Mouse (Mus musculus): ENCODE measurements around the gene Gm38392. TPM values are rescaled to one million over a fixed set of nuclear protein-coding genes. Genes with fewer than 3 reads are reported as not detected.

Gene Gm38392
- polyA plus RNA-seq, 1 experiment from 2014 or later: 1.4 TPM

- H3K9ac ChIP-seq (ENCODE audit: low read depth, low read length): no peak overlapping the region
- H3K4me3 ChIP-seq (ENCODE audit: low read depth, low read length): no peak overlapping the region
- H3K9me3 ChIP-seq (ENCODE audit: control insufficient read depth, low read length): no peaks in the 10 kb centered on the region
- peaks cover 61% of the 10 kb centered on the region for H3K27me3 ChIP-seq (replicated peaks; ENCODE audit: control insufficient read depth, insufficient read depth, low read length)
- WGBS: 60% methylated on average over 4 of the region's 4 CpGs
- DNase-seq (ENCODE audit: low spot score) (no peak), ATAC-seq (replicated peaks; ENCODE audit: low FRiP score) (no peak)
- H3K4me2 ChIP-seq: no peak overlapping the region
- H3K4me1 ChIP-seq (replicated peaks; ENCODE audit: control insufficient read depth, insufficient read depth, low read length): no peaks in the 10 kb centered on the region
- no peak overlapping the region for H3K27ac ChIP-seq (ENCODE audit: low read depth, low read length)
- H3K36me3 ChIP-seq (ENCODE audit: control insufficient read depth, insufficient read depth, low read length): no peaks in the 10 kb centered on the region
These were observed 58.1 kb downstream of the Gm38392 start for GRCm38 (mm10) chr3:88228906-88229305.

GRCm38 (mm10) chr3:88227976-88228375 lies 59.0 kb downstream of the Gm38392 start:
- 60% methylated on average over 6 of the region's 6 CpGs for WGBS
- ATAC-seq (replicated peaks; ENCODE audit: low FRiP score): no peak

GRCm38 (mm10) chr3:88227260-88227659 lies 59.8 kb downstream of the Gm38392 start:
- Histone ChIP-seq H3K36me3 (ENCODE audit: control insufficient read depth, insufficient read depth, low read length) (no peaks in the 10 kb centered on the region), H3K4me3 (ENCODE audit: low read depth, low read length) (no peak overlapping the region), H3K27ac (ENCODE audit: low read depth, low read length) (no peak overlapping the region), H3K4me1 (replicated peaks; ENCODE audit: control insufficient read depth, insufficient read depth, low read length) (no peaks in the 10 kb centered on the region), H3K27me3 (replicated peaks; ENCODE audit: control insufficient read depth, insufficient read depth, low read length) (peaks cover 54% of the 10 kb centered on the region), H3K4me2 (no peak overlapping the region), H3K9ac (ENCODE audit: low read depth, low read length) (no peak overlapping the region), H3K9me3 (ENCODE audit: control insufficient read depth, low read length) (no peaks in the 10 kb centered on the region)
- WGBS: 23% methylated on average over 4 of the region's 4 CpGs
- DNase-seq (ENCODE audit: low spot score) (no peak), ATAC-seq (replicated peaks; ENCODE audit: low FRiP score) (no peak)

More at GRCm38 (mm10) chr3:88227976-88228375, 59.0 kb downstream of the Gm38392 start:
- Histone ChIP-seq H3K4me2 (no peak overlapping the region), H3K4me3 (ENCODE audit: low read depth, low read length) (no peak overlapping the region), H3K9ac (ENCODE audit: low read depth, low read length) (no peak overlapping the region), H3K9me3 (ENCODE audit: control insufficient read depth, low read length) (no peaks in the 10 kb centered on the region), H3K36me3 (ENCODE audit: control insufficient read depth, insufficient read depth, low read length) (no peaks in the 10 kb centered on the region), H3K27me3 (replicated peaks; ENCODE audit: control insufficient read depth, insufficient read depth, low read length) (peaks cover 55% of the 10 kb centered on the region), H3K4me1 (replicated peaks; ENCODE audit: control insufficient read depth, insufficient read depth, low read length) (no peaks in the 10 kb centered on the region), H3K27ac (ENCODE audit: low read depth, low read length) (no peak overlapping the region)
- DNase-seq (ENCODE audit: low spot score): no peak

DNA sequence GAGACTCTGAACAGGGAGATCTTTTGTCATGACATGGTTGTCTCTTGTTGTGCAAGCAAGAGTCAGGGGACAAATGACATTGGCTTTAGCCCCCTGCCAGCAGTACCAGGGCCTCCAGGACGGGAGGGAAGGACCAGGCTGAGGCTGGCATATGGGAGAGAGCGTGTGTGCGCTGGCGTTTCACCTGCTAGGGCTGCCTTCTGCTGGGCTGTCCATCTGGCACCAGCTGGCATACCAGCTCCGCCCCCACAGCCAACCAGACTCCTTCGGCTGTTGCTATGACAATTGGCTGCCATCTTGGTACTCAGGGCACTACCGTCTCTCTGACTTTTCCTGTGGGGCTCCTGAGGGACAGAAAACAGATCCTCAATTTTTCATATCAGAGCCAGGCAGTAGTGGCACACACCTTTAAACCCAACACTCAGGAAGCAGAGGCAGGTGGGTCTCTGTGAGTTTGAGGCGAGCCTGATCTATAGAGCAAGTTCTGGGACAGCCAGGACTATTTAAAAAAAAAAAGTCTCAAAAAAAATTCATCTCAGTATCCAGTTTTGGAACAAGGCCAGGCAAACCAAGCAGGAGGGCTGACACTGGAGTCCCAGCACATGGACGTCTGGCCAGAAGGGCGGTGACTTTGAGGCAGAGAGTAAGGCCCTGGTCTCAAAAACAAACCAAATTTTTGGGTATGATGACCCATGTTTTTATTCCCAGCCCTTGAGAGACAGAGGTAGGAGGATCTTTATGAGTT lies 60.7 kb downstream of the Gm38392 start:
- 87% methylated on average over 10 of the region's 10 CpGs for WGBS
- Histone ChIP-seq H3K36me3 (ENCODE audit: control insufficient read depth, insufficient read depth, low read length) (no peaks in the 10 kb centered on the region), H3K4me2 (no peak overlapping the region), H3K9me3 (ENCODE audit: control insufficient read depth, low read length) (no peaks in the 10 kb centered on the region), H3K27ac (ENCODE audit: low read depth, low read length) (no peak overlapping the region), H3K4me1 (replicated peaks; ENCODE audit: control insufficient read depth, insufficient read depth, low read length) (no peaks in the 10 kb centered on the region), H3K27me3 (replicated peaks; ENCODE audit: control insufficient read depth, insufficient read depth, low read length) (peaks cover 53% of the 10 kb centered on the region), H3K9ac (ENCODE audit: low read depth, low read length) (no peak overlapping the region), H3K4me3 (ENCODE audit: low read depth, low read length) (no peak overlapping the region)
- ATAC-seq (replicated peaks; ENCODE audit: low FRiP score) (no peak), DNase-seq (ENCODE audit: low spot score) (no peak)

DNA sequence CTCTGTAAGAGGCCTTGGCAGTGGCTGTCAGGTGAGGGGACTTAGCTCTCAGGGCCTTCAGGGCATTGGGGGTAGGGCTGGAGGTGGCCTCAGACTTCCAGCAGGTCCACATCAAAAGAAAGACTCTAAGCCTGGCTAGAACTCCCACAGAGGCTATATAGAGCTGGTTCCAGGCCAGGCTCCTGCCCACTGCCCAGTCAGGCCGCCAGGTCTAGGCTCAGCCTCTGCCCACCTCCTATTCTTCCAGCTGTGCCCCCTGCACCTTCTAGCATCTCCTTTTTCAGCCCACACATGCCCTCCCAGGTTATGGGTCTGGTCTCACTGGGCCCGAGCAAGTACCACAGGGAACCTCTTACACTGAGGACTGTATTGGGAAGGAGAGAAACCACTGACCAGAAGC lies 62.1 kb downstream of the Gm38392 start:
- Histone ChIP-seq H3K4me2 (no peak overlapping the region), H3K27me3 (replicated peaks; ENCODE audit: control insufficient read depth, insufficient read depth, low read length) (peaks cover 56% of the 10 kb centered on the region), H3K27ac (ENCODE audit: low read depth, low read length) (no peak overlapping the region), H3K9ac (ENCODE audit: low read depth, low read length) (no peak overlapping the region), H3K36me3 (ENCODE audit: control insufficient read depth, insufficient read depth, low read length) (no peaks in the 10 kb centered on the region), H3K4me3 (ENCODE audit: low read depth, low read length) (no peak overlapping the region), H3K4me1 (replicated peaks; ENCODE audit: control insufficient read depth, insufficient read depth, low read length) (no peaks in the 10 kb centered on the region), H3K9me3 (ENCODE audit: control insufficient read depth, low read length) (no peaks in the 10 kb centered on the region)
- DNase-seq (ENCODE audit: low spot score) (no peak), ATAC-seq (replicated peaks; ENCODE audit: low FRiP score) (no peak)
- WGBS: 63% methylated on average over 2 of the region's 2 CpGs

GRCm38 (mm10) chr3:88222446-88222845 lies 64.6 kb downstream of the Gm38392 start:
- DNase-seq (ENCODE audit: low spot score): no peak
- Histone ChIP-seq H3K9ac (ENCODE audit: low read depth, low read length) (no peak overlapping the region), H3K4me1 (replicated peaks; ENCODE audit: control insufficient read depth, insufficient read depth, low read length) (no peaks in the 10 kb centered on the region), H3K27me3 (replicated peaks; ENCODE audit: control insufficient read depth, insufficient read depth, low read length) (peaks cover 65% of the 10 kb centered on the region), H3K36me3 (ENCODE audit: control insufficient read depth, insufficient read depth, low read length) (no peaks in the 10 kb centered on the region), H3K4me3 (ENCODE audit: low read depth, low read length) (no peak overlapping the region), H3K4me2 (no peak overlapping the region), H3K9me3 (ENCODE audit: control insufficient read depth, low read length) (no peaks in the 10 kb centered on the region), H3K27ac (ENCODE audit: low read depth, low read length) (no peak overlapping the region)
- 77% methylated on average over 6 of the region's 6 CpGs for WGBS
- ATAC-seq (replicated peaks; ENCODE audit: low FRiP score): no peak

DNA sequence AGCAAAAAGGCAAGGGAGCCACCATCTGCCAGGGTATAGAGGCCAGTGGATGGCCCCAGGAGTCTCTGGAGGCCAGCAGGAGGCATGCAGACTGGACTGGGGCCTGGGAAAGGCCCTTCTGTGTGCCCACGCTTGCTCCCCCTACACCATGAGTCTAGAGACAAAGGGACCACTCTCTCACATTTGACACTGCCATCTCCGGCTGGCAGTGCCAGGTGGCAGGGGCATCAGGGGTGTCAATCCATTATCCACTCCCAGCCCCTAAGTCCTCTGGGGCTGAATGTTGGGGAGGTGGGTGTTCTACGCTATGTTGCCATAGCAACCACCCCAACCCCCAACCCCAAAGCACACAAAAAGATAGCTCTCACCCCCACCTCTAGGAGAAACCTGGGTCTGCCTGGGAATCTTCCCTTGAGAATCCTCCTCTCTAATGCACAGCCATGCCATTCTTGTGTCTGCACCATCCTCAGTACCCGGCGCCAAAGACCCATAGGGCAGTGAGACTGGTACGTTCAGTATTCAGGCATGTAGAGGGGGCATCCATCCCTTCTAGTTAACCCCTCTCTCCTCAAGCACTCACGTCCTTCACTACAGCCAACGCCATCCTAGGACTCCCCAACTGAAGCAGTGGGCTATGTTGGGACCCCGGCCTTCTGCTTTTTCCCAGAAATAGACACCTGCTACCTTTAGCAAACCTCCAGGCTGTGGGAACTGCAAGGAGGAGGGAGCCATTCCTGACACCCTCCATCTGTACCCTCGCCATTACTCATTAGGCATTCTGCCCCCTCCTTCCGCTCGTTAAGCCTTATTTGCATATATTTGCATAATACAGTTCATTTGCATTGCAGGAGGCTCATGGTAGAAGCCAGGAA lies 65.3 kb downstream of the Gm38392 start:
- H3K4me3 ChIP-seq (ENCODE audit: low read depth, low read length): no peak overlapping the region
- no peaks in the 10 kb centered on the region for H3K4me1 ChIP-seq (replicated peaks; ENCODE audit: control insufficient read depth, insufficient read depth, low read length)
- H3K4me2 ChIP-seq: no peak overlapping the region
- no peaks in the 10 kb centered on the region for H3K9me3 ChIP-seq (ENCODE audit: control insufficient read depth, low read length)
- WGBS: 57% methylated on average over 12 of the region's 12 CpGs
- H3K27ac ChIP-seq (ENCODE audit: low read depth, low read length): no peak overlapping the region
- ATAC-seq (replicated peaks; ENCODE audit: low FRiP score): no peak
- H3K9ac ChIP-seq (ENCODE audit: low read depth, low read length): no peak overlapping the region
- H3K27me3 ChIP-seq (replicated peaks; ENCODE audit: control insufficient read depth, insufficient read depth, low read length): peaks cover 71% of the 10 kb centered on the region
- DNase-seq (ENCODE audit: low spot score): no peak
- no peaks in the 10 kb centered on the region for H3K36me3 ChIP-seq (ENCODE audit: control insufficient read depth, insufficient read depth, low read length)

GRCm38 (mm10) chr3:88220842-88221241 lies 66.2 kb downstream of the Gm38392 start:
- no peaks in the 10 kb centered on the region for H3K4me1 ChIP-seq (replicated peaks; ENCODE audit: control insufficient read depth, insufficient read depth, low read length)
- H3K27ac ChIP-seq (ENCODE audit: low read depth, low read length): no peak overlapping the region
- H3K36me3 ChIP-seq (ENCODE audit: control insufficient read depth, insufficient read depth, low read length): no peaks in the 10 kb centered on the region
- no peak overlapping the region for H3K4me2 ChIP-seq
- H3K27me3 ChIP-seq (replicated peaks; ENCODE audit: control insufficient read depth, insufficient read depth, low read length): peaks cover 81% of the 10 kb centered on the region
- no peaks in the 10 kb centered on the region for H3K9me3 ChIP-seq (ENCODE audit: control insufficient read depth, low read length)
- no peak overlapping the region for H3K9ac ChIP-seq (ENCODE audit: low read depth, low read length)
- ATAC-seq (replicated peaks; ENCODE audit: low FRiP score) (no peak; the same call in 1 of the 2 replicates), DNase-seq (ENCODE audit: low spot score) (peak; percentile 76)
- WGBS: 2% methylated on average over 6 of the region's 6 CpGs
- H3K4me3 ChIP-seq (ENCODE audit: low read depth, low read length): no peak overlapping the region

All from liver, embryonic 11.5 days (tissue).